Mouse (Mus musculus) c-Kit-positive CD71-negative TER-119-negative erythroid progenitor cells, embryonic 14.5 days (primary cell): ENCODE measurements at regions not wholly inside any gene's neighbourhood (a gene's known extent, or its start where the extent isn't known, plus 50 kb on each side); places are given as distances from the start of the nearest gene placed in this dataset.

Experiments
- DNase-seq: peaks from one replicate; pipeline ENCODE4 v3.0.0-alpha.2; 2013; ENCODE audit warnings: low read depth

- DNase-seq = no peak
Measured at GRCm38 (mm10) chr15:87365712-87366361, 178.3 kb upstream of the Fam19a5 start.

- no peak for DNase-seq
Measured at GRCm38 (mm10) chr15:87367381-87367780, 176.7 kb upstream of the Fam19a5 start.

GRCm38 (mm10) chr15:87369381-87369780 lies 174.7 kb upstream of the Fam19a5 start:
- no peak for DNase-seq

GRCm38 (mm10) chr15:87369836-87370235 lies 174.3 kb upstream of the Fam19a5 start:
- no peak for DNase-seq

GRCm38 (mm10) chr15:87370761-87371160 lies 173.3 kb upstream of the Fam19a5 start:
- no peak for DNase-seq

- no peak for DNase-seq
Measured at GRCm38 (mm10) chr15:87374670-87375069, 169.4 kb upstream of the Fam19a5 start.

GRCm38 (mm10) chr15:87375596-87376194 lies 168.4 kb upstream of the Fam19a5 start:
- DNase-seq = no peak

GRCm38 (mm10) chr15:87383551-87384265 lies 160.4 kb upstream of the Fam19a5 start:
- DNase-seq = no peak

GRCm38 (mm10) chr15:87384279-87385066 lies 159.6 kb upstream of the Fam19a5 start:
- no peak for DNase-seq

- DNase-seq = no peak
Measured at GRCm38 (mm10) chr15:87386513-87386983, 157.6 kb upstream of the Fam19a5 start.

GRCm38 (mm10) chr15:87391395-87391794 lies 152.7 kb upstream of the Fam19a5 start:
- DNase-seq = no peak

- no peak for DNase-seq
Measured at GRCm38 (mm10) chr15:87398396-87398795, 145.7 kb upstream of the Fam19a5 start.

- DNase-seq = no peak
Measured at GRCm38 (mm10) chr15:87405689-87406088, 138.4 kb upstream of the Fam19a5 start.

GRCm38 (mm10) chr15:87411978-87412377 lies 132.1 kb upstream of the Fam19a5 start:
- no peak for DNase-seq

- no peak for DNase-seq
Measured at GRCm38 (mm10) chr15:87415996-87416395, 128.1 kb upstream of the Fam19a5 start.

- DNase-seq = no peak
Measured at GRCm38 (mm10) chr15:87421743-87422142, 122.4 kb upstream of the Fam19a5 start.

- no peak for DNase-seq
Measured at GRCm38 (mm10) chr15:87433306-87433705, 110.8 kb upstream of the Fam19a5 start.

GRCm38 (mm10) chr15:87433901-87434300 lies 110.2 kb upstream of the Fam19a5 start:
- no peak for DNase-seq

- no peak for DNase-seq
Measured at GRCm38 (mm10) chr15:87435566-87435965, 108.5 kb upstream of the Fam19a5 start.

GRCm38 (mm10) chr15:87437611-87438010 lies 106.5 kb upstream of the Fam19a5 start:
- DNase-seq = no peak

- no peak for DNase-seq
Measured at GRCm38 (mm10) chr15:87458932-87459331, 85.2 kb upstream of the Fam19a5 start.

GRCm38 (mm10) chr15:87476247-87476646 lies 67.9 kb upstream of the Fam19a5 start:
- DNase-seq = no peak
